Comparison of ENCODE assay signal across 14 mouse cellular contexts in genomic region chr1:59966171-59966785, GRCm38 (mm10).
"Had no signal": no experiment of that assay in that cellular context is flagged by ENCODE, and none has a peak within 500 bp of the region (broad histone marks: within the 10 kb centered on the region; RNA-seq: fewer than 3 reads in every experiment).

No protein-coding gene starts in this region.

- ATAC-seq: liver, postnatal 0 days; midbrain, embryonic 13.5 days had no signal

- H3K27me3 ChIP-seq: limb, embryonic 12.5 days; liver, embryonic 13.5 days; midbrain, embryonic 13.5 days; neural tube, embryonic 15.5 days had no signal

- H3K9ac ChIP-seq: limb, embryonic 12.5 days; liver, embryonic 13.5 days; liver, postnatal 0 days; midbrain, embryonic 13.5 days; neural tube, embryonic 15.5 days had no signal

- H3K4me1 ChIP-seq: limb, embryonic 12.5 days; liver, embryonic 13.5 days; midbrain, embryonic 13.5 days; neural tube, embryonic 15.5 days had no signal

- DNase-seq: kidney, adult 8-10 months; kidney, postnatal 36 days; layer of hippocampus, adult 9-11 months; layer of hippocampus, postnatal 36 days; liver; liver, embryonic 13.5 days; liver, postnatal 0 days; lung, postnatal 36 days; thymus, postnatal 4 days had no signal

- H3K4me2 ChIP-seq: limb, embryonic 12.5 days; liver, embryonic 13.5 days; midbrain, embryonic 13.5 days; neural tube, embryonic 15.5 days had no signal

- H3K4me3 ChIP-seq: limb, embryonic 12.5 days; liver, embryonic 13.5 days; midbrain, embryonic 13.5 days; neural tube, embryonic 15.5 days had no signal

- H3K27ac ChIP-seq: kidney, postnatal 0 days; limb, embryonic 12.5 days; liver, embryonic 13.5 days; midbrain, embryonic 13.5 days; neural tube, embryonic 15.5 days; stomach, postnatal 0 days had no signal

- H3K9me3 ChIP-seq: limb, embryonic 12.5 days; liver, embryonic 13.5 days; midbrain, embryonic 13.5 days; neural tube, embryonic 15.5 days had no signal
